Mouse (Mus musculus): ENCODE data around the gene Gm37419. TPM values are rescaled to one million over a fixed set of nuclear protein-coding genes. Genes with fewer than 3 reads are reported as not detected.

Gene Gm37419
- polyA plus RNA-seq, 1 experiment: not detected

- no peak overlapping the region for H3K4me3 ChIP-seq (ENCODE audit: insufficient read depth, low read depth, low read length)
- H3K27ac ChIP-seq (ENCODE audit: insufficient read depth, low read depth, low read length): peak overlapping the region; percentile 49
- TF ChIP-seq CTCF (conservative IDR thresholded peaks at IDR 0.05; ENCODE audit: insufficient read depth, insufficient read length, low read depth, low read length) (peak; percentile 58), POLR2A (IDR thresholded peaks at IDR 0.05; ENCODE audit: low read depth, low read length) (no peak)
- 8% methylated on average over 6 of the region's 6 CpGs for WGBS
- DNase-seq: peak; percentile 66
- H3K27me3 ChIP-seq (replicated peaks; ENCODE audit: control insufficient read depth, insufficient read depth, low read length): no peaks in the 10 kb centered on the region
- H3K4me1 ChIP-seq (ENCODE audit: control insufficient read depth, insufficient read depth, low read length): peaks cover 12% of the 10 kb centered on the region; the same call in 1 of the 2 replicates
- no peaks in the 10 kb centered on the region for H3K36me3 ChIP-seq (ENCODE audit: control insufficient read depth, insufficient read depth, low read length)
These were observed 2.8 kb upstream of the Gm37419 start for GRCm38 (mm10) chr16:23985467-23985861.

DNA sequence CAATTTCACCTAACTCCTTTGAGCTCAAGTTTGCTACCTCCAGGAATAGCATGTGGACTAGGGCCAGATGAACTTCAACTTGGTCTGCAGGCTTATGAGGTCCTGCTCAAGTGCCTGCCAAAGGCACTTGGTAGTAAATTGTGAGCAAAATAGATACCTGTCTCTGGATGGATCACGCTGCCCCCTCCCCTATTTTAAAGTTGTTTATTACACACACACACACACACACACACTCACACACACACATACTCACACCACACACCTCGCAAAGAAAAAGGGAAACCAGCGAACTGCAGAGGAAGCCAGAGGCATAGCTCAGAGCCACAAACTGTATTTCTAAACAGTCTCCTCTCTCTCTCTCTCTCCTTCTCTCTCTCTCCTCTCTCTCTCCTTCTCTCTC lies 2.1 kb upstream of the Gm37419 start:
- 11% methylated on average over 3 of the region's 3 CpGs for WGBS
- peak overlapping the region; percentile 98 for H3K27ac ChIP-seq (ENCODE audit: insufficient read depth, low read depth, low read length)
- no peaks in the 10 kb centered on the region for H3K27me3 ChIP-seq (replicated peaks; ENCODE audit: control insufficient read depth, insufficient read depth, low read length)
- no peak for TF ChIP-seq POLR2A (IDR thresholded peaks at IDR 0.05; ENCODE audit: low read depth, low read length)
- no peak for TF ChIP-seq CTCF (conservative IDR thresholded peaks at IDR 0.05; ENCODE audit: insufficient read depth, insufficient read length, low read depth, low read length)
- no peaks in the 10 kb centered on the region for H3K36me3 ChIP-seq (ENCODE audit: control insufficient read depth, insufficient read depth, low read length)
- peak; percentile 74 for DNase-seq
- H3K4me1 ChIP-seq (ENCODE audit: control insufficient read depth, insufficient read depth, low read length): peaks cover 10% of the 10 kb centered on the region; the same call in 1 of the 2 replicates
- peak overlapping the region; percentile 91 for H3K4me3 ChIP-seq (ENCODE audit: insufficient read depth, low read depth, low read length)

DNA sequence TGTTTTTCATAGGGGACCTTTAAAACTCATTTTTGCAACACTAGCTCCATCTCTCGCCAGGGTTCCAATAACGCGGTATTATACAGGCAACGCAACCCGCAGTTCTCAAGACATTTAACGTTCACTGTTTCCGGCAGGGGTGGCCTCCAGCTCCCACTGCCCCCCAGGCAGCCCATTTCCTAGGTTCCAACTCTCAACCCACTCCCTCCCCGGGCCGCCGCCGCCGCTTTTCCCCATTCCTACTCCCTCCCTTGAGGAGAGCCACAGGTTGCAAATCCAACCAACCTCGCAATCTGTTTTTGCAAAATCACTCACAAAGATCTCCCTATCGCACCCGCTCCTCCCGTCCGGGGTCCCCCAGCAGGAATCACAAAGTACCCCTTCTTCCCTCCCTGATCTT lies 1.4 kb upstream of the Gm37419 start:
- Histone ChIP-seq H3K36me3 (ENCODE audit: control insufficient read depth, insufficient read depth, low read length) (no peaks in the 10 kb centered on the region), H3K4me1 (ENCODE audit: control insufficient read depth, insufficient read depth, low read length) (peaks cover 8% of the 10 kb centered on the region; the same call in 1 of the 2 replicates), H3K27me3 (replicated peaks; ENCODE audit: control insufficient read depth, insufficient read depth, low read length) (no peaks in the 10 kb centered on the region), H3K4me3 (ENCODE audit: insufficient read depth, low read depth, low read length) (peak overlapping the region; percentile 91), H3K27ac (ENCODE audit: insufficient read depth, low read depth, low read length) (peak overlapping the region; percentile 98)
- WGBS: 2% methylated on average over 17 of the region's 17 CpGs
- peak; percentile 53 for DNase-seq
- TF ChIP-seq POLR2A (IDR thresholded peaks at IDR 0.05; ENCODE audit: low read depth, low read length) (no peak), CTCF (conservative IDR thresholded peaks at IDR 0.05; ENCODE audit: insufficient read depth, insufficient read length, low read depth, low read length) (no peak)

DNA sequence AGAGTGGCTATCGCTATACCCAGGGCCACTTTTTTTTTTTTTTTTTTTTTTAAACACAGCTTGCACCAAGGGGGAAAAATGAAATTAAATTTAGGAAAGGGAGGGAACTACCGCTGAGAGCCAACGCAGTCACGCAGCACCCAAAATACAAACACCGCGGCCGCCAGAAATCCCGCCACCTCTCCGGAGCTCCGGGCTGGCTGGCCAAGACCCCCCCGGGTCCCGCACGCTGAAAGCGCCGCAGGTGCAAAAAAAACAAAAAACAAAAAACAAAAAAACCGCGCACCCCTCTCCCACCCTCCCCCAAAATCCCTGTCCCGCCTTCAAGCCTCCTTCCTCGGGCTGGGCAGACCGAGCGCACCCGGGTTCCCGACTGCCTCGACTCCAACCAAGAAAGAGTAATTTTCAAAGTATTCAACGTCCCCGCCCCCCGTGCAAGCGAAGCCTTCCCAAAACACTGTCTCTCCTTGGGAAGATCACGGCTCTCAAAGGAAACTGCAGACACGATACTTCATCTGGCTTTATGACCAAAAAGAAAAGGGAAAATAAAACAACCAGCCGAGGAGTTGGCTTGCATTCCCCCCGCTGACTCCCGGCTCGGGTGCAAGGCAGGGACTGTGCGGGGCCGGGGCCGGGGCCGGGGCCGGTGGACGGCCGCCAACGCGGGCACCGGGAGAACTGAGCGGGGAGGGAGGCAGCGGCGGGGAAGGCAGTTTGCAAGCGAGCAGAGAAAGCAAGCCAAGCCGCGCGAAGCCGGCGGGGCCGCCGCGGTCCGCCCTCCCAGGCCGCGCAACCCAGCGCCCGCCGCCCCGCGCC lies 733 bp upstream of the Gm37419 start:
- H3K4me1 ChIP-seq (ENCODE audit: control insufficient read depth, insufficient read depth, low read length): peaks cover 11% of the 10 kb centered on the region; the same call in 1 of the 2 replicates
- peak; percentile 53 for DNase-seq
- H3K4me3 ChIP-seq (ENCODE audit: insufficient read depth, low read depth, low read length): peak overlapping the region; percentile 91
- H3K27ac ChIP-seq (ENCODE audit: insufficient read depth, low read depth, low read length): peak overlapping the region; percentile 98
- WGBS: under 1% methylated on average over 64 of the region's 64 CpGs
- no peak for TF ChIP-seq POLR2A (IDR thresholded peaks at IDR 0.05; ENCODE audit: low read depth, low read length)
- no peak for TF ChIP-seq CTCF (conservative IDR thresholded peaks at IDR 0.05; ENCODE audit: insufficient read depth, insufficient read length, low read depth, low read length)
- no peaks in the 10 kb centered on the region for H3K27me3 ChIP-seq (replicated peaks; ENCODE audit: control insufficient read depth, insufficient read depth, low read length)
- H3K36me3 ChIP-seq (ENCODE audit: control insufficient read depth, insufficient read depth, low read length): no peaks in the 10 kb centered on the region

DNA sequence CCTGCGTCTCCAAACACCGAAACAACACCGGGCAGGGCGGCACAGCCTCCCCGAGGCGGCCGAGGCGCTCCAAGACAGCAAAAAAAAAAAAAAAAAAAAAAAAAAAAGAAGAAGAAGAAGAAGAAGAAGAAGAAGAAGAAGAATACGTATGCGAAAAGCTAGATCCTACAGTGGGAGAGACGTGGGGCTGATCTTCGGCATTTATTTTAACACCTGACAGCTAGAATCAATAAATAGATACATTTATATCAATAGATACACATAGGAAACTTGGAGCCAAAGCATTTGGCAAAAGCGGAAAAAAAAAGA lies 171 bp upstream of the Gm37419 start:
- Histone ChIP-seq H3K27ac (ENCODE audit: insufficient read depth, low read depth, low read length) (peak overlapping the region; percentile 98), H3K4me3 (ENCODE audit: insufficient read depth, low read depth, low read length) (peak overlapping the region; percentile 91), H3K27me3 (replicated peaks; ENCODE audit: control insufficient read depth, insufficient read depth, low read length) (no peaks in the 10 kb centered on the region), H3K4me1 (ENCODE audit: control insufficient read depth, insufficient read depth, low read length) (peaks cover 17% of the 10 kb centered on the region; the same call in 1 of the 2 replicates), H3K36me3 (ENCODE audit: control insufficient read depth, insufficient read depth, low read length) (no peaks in the 10 kb centered on the region)
- no peak for DNase-seq
- no peak for TF ChIP-seq CTCF (conservative IDR thresholded peaks at IDR 0.05; ENCODE audit: insufficient read depth, insufficient read length, low read depth, low read length)
- no peak for TF ChIP-seq POLR2A (IDR thresholded peaks at IDR 0.05; ENCODE audit: low read depth, low read length)
- under 1% methylated on average over 13 of the region's 13 CpGs for WGBS

- Histone ChIP-seq H3K4me1 (ENCODE audit: control insufficient read depth, insufficient read depth, low read length) (peaks cover 22% of the 10 kb centered on the region), H3K27me3 (replicated peaks; ENCODE audit: control insufficient read depth, insufficient read depth, low read length) (no peaks in the 10 kb centered on the region), H3K36me3 (ENCODE audit: control insufficient read depth, insufficient read depth, low read length) (no peaks in the 10 kb centered on the region), H3K4me3 (ENCODE audit: insufficient read depth, low read depth, low read length) (peak overlapping the region; percentile 57), H3K27ac (ENCODE audit: insufficient read depth, low read depth, low read length) (peak overlapping the region; percentile 98)
- TF ChIP-seq POLR2A (IDR thresholded peaks at IDR 0.05; ENCODE audit: low read depth, low read length) (no peak), CTCF (conservative IDR thresholded peaks at IDR 0.05; ENCODE audit: insufficient read depth, insufficient read length, low read depth, low read length) (no peak)
- DNase-seq: peak; percentile 58
- WGBS: 12% methylated on average over 25 of the region's 25 CpGs
These were observed 1.2 kb downstream of the Gm37419 start for GRCm38 (mm10) chr16:23989209-23990160.
